In genomic region chr1:98082988-98083387, GRCm38 (mm10) we compare ENCODE assay signal across 17 mouse cellular contexts. TPM values are rescaled to one million over a fixed set of nuclear protein-coding genes. Genes with fewer than 3 reads are reported as not detected.
DNase-seq lines count a peak whose midpoint lies in the region; ATAC-seq and TF ChIP-seq lines count a peak whose summit lies in the region.
"Had no signal": no experiment of that assay in that cellular context is flagged by ENCODE, and none has a peak within 500 bp of the region (broad histone marks: within the 10 kb centered on the region; RNA-seq: fewer than 3 reads in every experiment).

No protein-coding gene starts in this region.

- peak overlapping the region; percentile 59; the same call in 1 of the 2 replicates for H3K27ac ChIP-seq in heart, embryonic 10.5 days
- no peak overlapping the region for H3K27ac ChIP-seq in heart, adult 2 months
- H3K27ac ChIP-seq in kidney, embryonic 15.5 days, result no peak overlapping the region
- H3K27ac ChIP-seq in embryonic facial prominence, embryonic 14.5 days (replicated peaks; ENCODE audit: low read depth, low read length), result no peak overlapping the region
- peak overlapping the region; percentile 11; the same call in 1 of the 2 replicates for H3K27ac ChIP-seq in midbrain, embryonic 16.5 days (ENCODE audit: low read length)
- H3K27ac ChIP-seq: embryonic facial prominence, embryonic 15.5 days; hindbrain, embryonic 13.5 days; limb, embryonic 13.5 days; liver, embryonic 15.5 days had no signal

- peak; percentile 69; the same call in 1 of the 2 replicates for ATAC-seq in kidney, embryonic 15.5 days (replicated peaks; ENCODE audit: low FRiP score)
- no peak for ATAC-seq in embryonic facial prominence, embryonic 14.5 days (ENCODE audit: low read depth)
- 0 out of 2 replicates have a peak, but pooled peaks have one; percentile 33 for ATAC-seq in midbrain, embryonic 16.5 days
- ATAC-seq: intestine, postnatal 0 days had no signal

- H3K9ac ChIP-seq in heart, adult 2 months (ENCODE audit: low read depth, low read length), result no peak overlapping the region
- H3K9ac ChIP-seq in kidney, embryonic 15.5 days, result no peak overlapping the region
- no peak overlapping the region for H3K9ac ChIP-seq in embryonic facial prominence, embryonic 14.5 days (ENCODE audit: low read depth, low read length)
- H3K9ac ChIP-seq in midbrain, embryonic 16.5 days (ENCODE audit: low read depth, low read length), result no peak overlapping the region
- H3K9ac ChIP-seq: embryonic facial prominence, embryonic 15.5 days; hindbrain, embryonic 13.5 days; limb, embryonic 13.5 days; liver, embryonic 15.5 days had no signal

- no peaks in the 10 kb centered on the region for H3K36me3 ChIP-seq in heart, embryonic 10.5 days
- no peaks in the 10 kb centered on the region for H3K36me3 ChIP-seq in heart, adult 2 months (ENCODE audit: control insufficient read depth, insufficient read depth, low read length)
- no peaks in the 10 kb centered on the region for H3K36me3 ChIP-seq in kidney, embryonic 15.5 days
- H3K36me3 ChIP-seq in embryonic facial prominence, embryonic 14.5 days (ENCODE audit: control insufficient read depth, insufficient read depth, low read length), result no peaks in the 10 kb centered on the region
- no peaks in the 10 kb centered on the region for H3K36me3 ChIP-seq in midbrain, embryonic 16.5 days (ENCODE audit: control insufficient read depth, insufficient read depth, low read length)
- H3K36me3 ChIP-seq: embryonic facial prominence, embryonic 15.5 days; hindbrain, embryonic 13.5 days; limb, embryonic 13.5 days; liver, embryonic 15.5 days had no signal

- H3K9me3 ChIP-seq in heart, embryonic 10.5 days, result no peaks in the 10 kb centered on the region
- no peaks in the 10 kb centered on the region for H3K9me3 ChIP-seq in kidney, embryonic 15.5 days (replicated peaks)
- no peaks in the 10 kb centered on the region for H3K9me3 ChIP-seq in embryonic facial prominence, embryonic 14.5 days (ENCODE audit: control insufficient read depth, low read length)
- no peaks in the 10 kb centered on the region for H3K9me3 ChIP-seq in midbrain, embryonic 16.5 days (replicated peaks; ENCODE audit: control insufficient read depth, low read length, poor library complexity, severe bottlenecking)
- H3K9me3 ChIP-seq: embryonic facial prominence, embryonic 15.5 days; hindbrain, embryonic 13.5 days; limb, embryonic 13.5 days; liver, embryonic 15.5 days had no signal

- no peaks in the 10 kb centered on the region for H3K27me3 ChIP-seq in heart, embryonic 10.5 days (ENCODE audit: insufficient read depth, poor library complexity, severe bottlenecking)
- no peaks in the 10 kb centered on the region for H3K27me3 ChIP-seq in heart, adult 2 months (ENCODE audit: control insufficient read depth, insufficient read depth, low read length)
- H3K27me3 ChIP-seq in kidney, embryonic 15.5 days, result no peaks in the 10 kb centered on the region
- no peaks in the 10 kb centered on the region for H3K27me3 ChIP-seq in embryonic facial prominence, embryonic 14.5 days (replicated peaks; ENCODE audit: control insufficient read depth, insufficient read depth, low read length)
- H3K27me3 ChIP-seq in midbrain, embryonic 16.5 days (ENCODE audit: control insufficient read depth, insufficient read depth, low read depth, low read length), result no peaks in the 10 kb centered on the region
- H3K27me3 ChIP-seq: embryonic facial prominence, embryonic 15.5 days; hindbrain, embryonic 13.5 days; limb, embryonic 13.5 days; liver, embryonic 15.5 days had no signal

- H3K4me3 ChIP-seq in heart, embryonic 10.5 days, result no peak overlapping the region
- no peak overlapping the region for H3K4me3 ChIP-seq in heart, adult 2 months
- H3K4me3 ChIP-seq in kidney, embryonic 15.5 days (replicated peaks), result no peak overlapping the region
- H3K4me3 ChIP-seq in embryonic facial prominence, embryonic 14.5 days (ENCODE audit: low read depth, low read length), result no peak overlapping the region
- H3K4me3 ChIP-seq in midbrain, embryonic 16.5 days (ENCODE audit: low read depth, low read length), result no peak overlapping the region
- H3K4me3 ChIP-seq: embryonic facial prominence, embryonic 15.5 days; hindbrain, embryonic 13.5 days; limb, embryonic 13.5 days; liver, embryonic 15.5 days had no signal

- no peak overlapping the region for H3K4me2 ChIP-seq in kidney, embryonic 15.5 days
- H3K4me2 ChIP-seq in embryonic facial prominence, embryonic 14.5 days (ENCODE audit: low read depth, low read length), result no peak overlapping the region
- H3K4me2 ChIP-seq in midbrain, embryonic 16.5 days (ENCODE audit: low read length), result no peak overlapping the region
- H3K4me2 ChIP-seq: embryonic facial prominence, embryonic 15.5 days; hindbrain, embryonic 13.5 days; limb, embryonic 13.5 days; liver, embryonic 15.5 days had no signal

- no peak for TF ChIP-seq POLR2A in heart, adult 2 months (IDR thresholded peaks at IDR 0.05; ENCODE audit: insufficient read depth, low read depth, low read length)

- H3K4me1 ChIP-seq in heart, embryonic 10.5 days, result peaks cover 48% of the 10 kb centered on the region
- H3K4me1 ChIP-seq in heart, adult 2 months (ENCODE audit: control insufficient read depth, insufficient read depth, low read length), result peaks cover 9% of the 10 kb centered on the region
- peaks cover 19% of the 10 kb centered on the region for H3K4me1 ChIP-seq in kidney, embryonic 15.5 days
- peaks cover 7% of the 10 kb centered on the region; the same call in 1 of the 2 replicates for H3K4me1 ChIP-seq in embryonic facial prominence, embryonic 14.5 days (ENCODE audit: control insufficient read depth, insufficient read depth, low read length)
- H3K4me1 ChIP-seq in midbrain, embryonic 16.5 days (ENCODE audit: control insufficient read depth, insufficient read depth, low read length), result peaks cover 20% of the 10 kb centered on the region
- H3K4me1 ChIP-seq: embryonic facial prominence, embryonic 15.5 days had no signal

- no peak for TF ChIP-seq EP300 in heart, adult 2 months (IDR thresholded peaks at IDR 0.05; ENCODE audit: insufficient read depth, low read depth, low read length)

- no peaks in the 10 kb centered on the region; the same call in 1 of the 2 replicates for H3K79me2 ChIP-seq in heart, adult 2 months (replicated peaks; ENCODE audit: control insufficient read depth, insufficient read depth, low read length)

- DNase-seq in heart, embryonic 10.5 days (ENCODE audit: low spot score), result no peak
- DNase-seq in heart, adult 2 months, result no peak
- DNase-seq in kidney, adult 9 months, result no peak
- peak; percentile 27 for DNase-seq in embryonic facial prominence, embryonic 14.5 days (ENCODE audit: low spot score)
- DNase-seq in left cerebral cortex, adult 18-20 months (ENCODE audit: low spot score in 2 of 2), result no peak
- DNase-seq: cerebellum, adult 11 months; gastrocnemius, postnatal 36 days; lung, postnatal 14 days; right cerebral cortex, postnatal 14 days; thymus, postnatal 36 days had no signal

- no peak for TF ChIP-seq CTCF in heart, adult 2 months (IDR thresholded peaks at IDR 0.05)

- intact Hi-C loops in heart, adult 2 months (cut with DNase I), result no loop called here

- 67% methylated on average over 6 of the region's 6 CpGs for WGBS in heart, embryonic 10.5 days
- WGBS in heart, adult 2 months, result 79% methylated on average over 6 of the region's 6 CpGs
- 51% methylated on average over 6 of the region's 6 CpGs for WGBS in kidney, embryonic 15.5 days
- 54% methylated on average over 6 of the region's 6 CpGs for WGBS in embryonic facial prominence, embryonic 14.5 days
- 48% methylated on average over 6 of the region's 6 CpGs for WGBS in midbrain, embryonic 16.5 days

RNA-seq across cellular contexts. Expression of gene Pam, which starts 12.5 kb away (rescaled TPM):
- polyA plus RNA-seq in heart, embryonic 10.5 days (2016; fragmentation: Nextera tagmentation; extraction: Ambion mirVana), result 88.8 and 231 TPM in 2 replicates
- 100 to 1,000 TPM; 593 to 641 TPM for total RNA-seq in heart, adult 2 months (2021)
- 313 and 472 TPM in 2 replicates for polyA plus RNA-seq in heart, adult 2 months (2012; rRNA removed)
- polyA plus RNA-seq in kidney, embryonic 15.5 days (2015; fragmentation: Nextera tagmentation; extraction: Ambion mirVana), result 29.3 and 30.7 TPM in 2 replicates
- 47.1 and 50.1 TPM in 2 replicates for polyA plus RNA-seq in embryonic facial prominence, embryonic 14.5 days (2014; fragmentation: Nextera tagmentation; extraction: Ambion mirVana)
- 35.4 and 35.6 TPM in 2 replicates for polyA plus RNA-seq in midbrain, embryonic 16.5 days (2015; fragmentation: Nextera tagmentation; extraction: Ambion mirVana)
- 100 to 1,000 TPM; 257 to 260 TPM for total RNA-seq in left cerebral cortex, adult 18-20 months (2021)

Comparison
In these comparisons a context has a peak if more than half of its experiments do, and no peak if none do; other contexts are left out.
1. H3K27ac ChIP-seq: peak in heart, embryonic 10.5 days (single experiment) and midbrain, embryonic 16.5 days (single experiment); none in heart, adult 2 months (single experiment), kidney, embryonic 15.5 days (single experiment) and embryonic facial prominence, embryonic 14.5 days (single experiment).